Mouse (Mus musculus) gastrocnemius, postnatal 10 days (tissue): ENCODE results near the gene Chit1. TPM values are rescaled to one million over a fixed set of nuclear protein-coding genes. Genes with fewer than 3 reads are reported as not detected.
A peak's percentile ranks its signal among the peaks of the same experiment; 100 is the strongest.

ENCODE experiments used
- DNase-seq: peaks from one replicate; pipeline ENCODE4 v3.0.0; 2021; ENCODE audit warnings: mixed read lengths
- total RNA-seq, 2 experiments: library from RNA; stranded (reverse); gene quantifications; 2 replicates each; pipeline ENCODE4 v1.2.3; 2021

The Chit1 gene
- total RNA-seq, 2 experiments from 2014 or later = 0.16 TPM; not detected in 1

DNA sequence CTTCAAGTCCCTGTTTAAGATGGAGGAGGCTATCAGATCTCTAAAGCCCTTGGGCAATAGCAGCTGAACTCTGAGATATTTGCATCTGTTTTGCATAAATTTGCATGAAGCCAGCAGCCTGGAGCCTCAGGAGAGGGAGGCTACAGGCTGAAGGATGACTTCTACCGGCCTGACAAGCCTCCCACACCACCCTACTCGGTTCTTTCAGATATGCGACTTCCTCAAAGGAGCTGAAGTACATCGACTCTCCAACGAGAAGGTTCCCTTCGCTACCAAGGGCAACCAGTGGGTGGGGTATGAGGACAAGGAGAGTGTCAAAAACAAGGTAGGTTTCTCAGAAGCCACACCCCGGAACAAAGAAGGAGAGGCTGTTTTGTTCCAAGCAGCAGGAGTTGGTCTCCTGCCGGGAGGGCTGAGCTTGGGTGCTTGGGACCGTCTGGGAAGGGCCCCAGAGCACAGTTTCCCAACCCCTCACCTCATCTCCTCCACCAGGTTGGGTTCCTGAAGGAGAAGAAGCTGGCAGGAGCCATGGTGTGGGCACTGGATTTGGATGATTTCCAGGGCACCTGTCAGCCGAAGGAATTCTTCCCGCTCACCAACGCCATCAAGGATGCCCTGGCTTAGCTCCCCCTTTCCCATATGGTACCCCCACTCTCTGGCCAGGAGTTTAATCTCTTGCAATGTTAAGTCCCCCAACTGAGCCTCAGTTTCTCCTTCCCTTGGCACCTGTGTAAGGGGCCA is 78.1 kb downstream of the Chit1 start:
- DNase-seq = no peak

DNA sequence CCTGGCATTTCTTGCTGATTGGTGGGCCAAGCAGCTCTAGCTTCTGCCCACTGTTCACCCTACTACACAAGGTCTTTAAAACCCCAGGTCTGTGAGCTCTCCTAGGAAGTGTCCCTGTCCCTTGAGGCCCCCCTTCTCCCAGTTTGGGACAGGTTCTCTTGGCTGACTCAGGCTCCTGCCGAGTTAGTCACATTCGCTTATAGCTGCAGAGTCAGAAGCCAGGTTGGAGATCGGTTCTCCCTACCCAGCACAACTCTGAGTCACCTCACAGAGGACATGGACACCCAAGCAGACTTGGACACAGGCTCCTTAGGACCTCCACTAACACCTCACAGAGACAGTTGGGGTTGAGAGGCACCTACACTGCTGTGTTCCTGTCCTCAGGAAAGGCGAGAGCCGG is 80.2 kb downstream of the Chit1 start:
- DNase-seq = no peak

GRCm38 (mm10) chr1:134192024-134192423 is 81.0 kb downstream of the Chit1 start:
- DNase-seq = no peak

GRCm38 (mm10) chr1:134193126-134193525 is 82.1 kb downstream of the Chit1 start, which contains the start of gene Mybph:
TSS of gene Mybph (plus strand) at chr1:134193448.
- DNase-seq = no peak

GRCm38 (mm10) chr1:134193674-134194197 is 82.7 kb downstream of the Chit1 start:
- no peak for DNase-seq

- peak; percentile 34 for DNase-seq
Measured at GRCm38 (mm10) chr1:134194298-134195022, 83.4 kb downstream of the Chit1 start.

GRCm38 (mm10) chr1:134195117-134195516 is 84.1 kb downstream of the Chit1 start:
- DNase-seq = no peak

DNA sequence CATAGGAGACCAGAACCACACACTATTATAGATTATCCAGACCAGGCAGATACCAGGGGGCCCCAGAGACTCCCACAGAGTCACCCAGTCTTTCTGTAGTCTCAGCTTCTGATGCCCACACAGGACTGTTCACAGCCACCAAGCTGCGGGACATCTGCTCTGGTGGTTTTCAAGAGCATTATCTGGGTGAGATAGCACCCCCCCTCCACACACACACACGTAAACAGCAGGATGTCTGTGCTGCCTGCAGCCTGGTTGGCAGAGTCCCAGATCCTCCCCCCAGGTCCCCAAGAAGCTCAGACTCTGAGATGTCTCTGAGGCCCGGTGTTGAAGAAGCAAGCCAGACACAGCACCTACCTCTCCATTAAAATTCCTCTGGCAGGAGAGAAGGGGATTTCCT is 84.5 kb downstream of the Chit1 start:
- peak; percentile 45 for DNase-seq

GRCm38 (mm10) chr1:134195979-134196378 is 84.9 kb downstream of the Chit1 start:
- peak; percentile 65 for DNase-seq

- DNase-seq = peak; percentile 76
Measured at GRCm38 (mm10) chr1:134196386-134196785, 85.3 kb downstream of the Chit1 start.

- no peak for DNase-seq
Measured at GRCm38 (mm10) chr1:134197325-134197982, 86.4 kb downstream of the Chit1 start.

DNA sequence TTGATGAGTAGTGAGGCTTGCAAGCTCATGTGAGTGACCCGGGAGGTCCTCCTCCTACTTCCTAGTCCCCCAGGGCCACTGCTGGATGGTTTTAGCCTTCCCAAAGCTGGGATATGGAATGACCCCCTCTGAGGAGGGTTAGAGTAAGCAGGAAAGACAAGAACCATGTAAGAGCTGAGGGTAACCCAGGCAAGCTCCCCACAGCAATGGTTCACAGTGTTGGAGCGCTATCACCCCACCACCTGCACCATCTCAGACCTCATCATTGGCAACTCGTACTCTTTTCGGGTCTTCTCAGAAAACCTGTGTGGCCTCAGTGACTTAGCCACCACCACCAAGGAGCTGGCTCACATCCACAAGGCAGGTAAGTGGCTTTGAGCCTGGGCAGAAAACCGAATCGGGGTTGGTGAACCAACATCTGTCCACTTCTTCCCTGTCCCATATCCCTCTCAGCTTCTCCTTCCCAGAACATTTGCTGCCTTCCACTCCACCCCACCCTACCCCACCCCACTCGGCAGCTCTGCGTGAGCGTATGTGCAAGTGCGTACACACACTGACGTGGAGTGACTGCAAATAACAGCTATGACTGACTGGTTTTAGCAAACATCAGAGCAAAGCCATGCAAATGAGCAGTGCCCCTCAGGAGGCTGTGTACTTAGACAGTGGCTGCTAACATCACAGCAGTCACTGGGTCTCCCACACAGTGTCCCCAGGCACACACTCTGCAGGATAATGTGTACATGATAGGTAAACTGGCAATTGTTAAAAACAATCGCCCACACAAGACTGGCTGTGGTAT is 87.4 kb downstream of the Chit1 start:
- DNase-seq = no peak

DNA sequence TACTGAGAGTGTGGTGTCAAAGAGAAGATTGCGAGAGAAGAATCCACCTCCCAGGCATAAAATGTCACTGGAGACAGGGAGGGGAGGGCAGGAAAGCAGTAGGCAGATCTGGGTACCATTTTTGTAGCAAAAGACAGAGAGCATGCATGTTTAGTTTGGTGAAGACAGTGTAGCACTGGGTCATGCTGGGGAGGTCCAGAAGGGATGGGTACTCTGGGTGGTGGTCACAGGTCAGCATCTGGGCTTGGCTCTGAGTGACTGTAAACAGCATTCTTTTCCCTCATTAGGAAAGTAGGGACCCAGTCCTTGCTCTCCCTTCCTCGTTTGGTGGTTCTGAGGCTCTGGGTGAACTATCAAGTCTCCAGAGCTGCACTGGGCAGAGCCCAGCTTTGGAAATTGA is 89.4 kb downstream of the Chit1 start:
- DNase-seq = no peak

Other genes with a start within 250 kb of the Chit1 start
- gene Optc, start 203.2 kb upstream of the Chit1 start, total RNA-seq = under 1 TPM; 0.16 to 0.23 TPM
- gene Prelp, start 189.8 kb upstream of the Chit1 start, total RNA-seq = 10 to 100 TPM; 16.3 to 20.0 TPM
- gene Fmod, start 74.0 kb upstream of the Chit1 start, total RNA-seq = 100 to 1,000 TPM; 214 to 221 TPM
- gene Btg2, start 32.1 kb upstream of the Chit1 start, total RNA-seq = 10 to 100 TPM; 25.0 to 30.4 TPM
- 1 to 10 TPM; 1.9 TPM for gene Chil1, start 70.9 kb downstream of the Chit1 start, total RNA-seq
- 100 to 1,000 TPM; 204 to 410 TPM for gene Mybph, start 82.2 kb downstream of the Chit1 start, total RNA-seq
- gene Adora1, start 124.2 kb downstream of the Chit1 start, total RNA-seq = under 1 TPM; 0.90 to 0.96 TPM
- gene Myog, start 178.7 kb downstream of the Chit1 start, total RNA-seq = 100 to 1,000 TPM; 135 to 142 TPM
- gene Ppfia4, start 221.7 kb downstream of the Chit1 start, total RNA-seq = 10 to 100 TPM; 11.2 to 13.7 TPM